Mouse (Mus musculus): ENCODE results near the gene Eif4enif1. TPM values are rescaled to one million over a fixed set of nuclear protein-coding genes. Genes with fewer than 3 reads are reported as not detected.

The Eif4enif1 gene
- total RNA-seq, 2 experiments from 2014 or later, result 86.4 to 156 TPM

- peak; percentile 12; the same call in 1 of the 2 replicates for ATAC-seq (replicated peaks; ENCODE audit: low FRiP score, low TSS enrichment, poor library complexity, severe bottlenecking)
These were observed 89.8 kb downstream of the Eif4enif1 start for GRCm38 (mm10) chr11:3292062-3292421.

- no peak for ATAC-seq (replicated peaks; ENCODE audit: low FRiP score, low TSS enrichment, poor library complexity, severe bottlenecking)
These were observed 90.6 kb downstream of the Eif4enif1 start for GRCm38 (mm10) chr11:3292711-3293249.

DNA sequence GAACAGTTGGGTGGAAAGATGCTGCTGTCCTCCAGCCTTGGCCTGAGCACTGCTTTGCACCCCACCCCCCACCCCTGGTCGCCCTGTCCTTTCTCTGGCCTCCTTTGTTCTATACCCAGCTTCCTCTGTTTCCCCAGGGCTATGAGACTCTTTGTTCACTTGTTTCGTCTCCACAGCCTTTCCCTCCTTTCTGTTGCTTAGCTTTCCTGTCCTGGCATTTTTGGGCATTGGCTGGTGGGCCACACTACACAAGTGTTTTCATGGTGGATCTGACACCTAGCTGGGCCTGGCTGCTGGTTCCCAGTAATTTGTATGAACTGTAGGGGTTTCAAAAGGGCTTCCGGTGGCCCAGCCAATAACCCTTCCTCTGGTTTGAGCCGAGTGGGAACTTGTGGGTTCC, 91.2 kb downstream of the Eif4enif1 start:
- no peak for ATAC-seq (replicated peaks; ENCODE audit: low FRiP score, low TSS enrichment, poor library complexity, severe bottlenecking)

Other genes with a start within 250 kb of the Eif4enif1 start
- gene Sfi1, start 8.9 kb upstream of the Eif4enif1 start, total RNA-seq (2014; fragmentation: Nextera tagmentation), result 28.6 and 31.4 TPM in 2 replicates
- 6.8 and 13.5 TPM in 2 replicates for gene Sfi1, start 8.9 kb upstream of the Eif4enif1 start, total RNA-seq (2017)
- gene Drg1, start 64.0 kb downstream of the Eif4enif1 start, total RNA-seq (2014; fragmentation: Nextera tagmentation), result 178 and 211 TPM in 2 replicates
- 230 and 276 TPM in 2 replicates for gene Drg1, start 64.0 kb downstream of the Eif4enif1 start, total RNA-seq (2017)
- 89.5 and 92.4 TPM in 2 replicates for gene Patz1, start 86.5 kb downstream of the Eif4enif1 start, total RNA-seq (2014; fragmentation: Nextera tagmentation)
- gene Patz1, start 86.5 kb downstream of the Eif4enif1 start, total RNA-seq (2017), result 64.2 and 78.3 TPM in 2 replicates
- gene Pik3ip1, start 128.0 kb downstream of the Eif4enif1 start, total RNA-seq (2014; fragmentation: Nextera tagmentation), result 8.3 and 20.5 TPM in 2 replicates
- gene Pik3ip1, start 128.0 kb downstream of the Eif4enif1 start, total RNA-seq (2017), result 17.5 and 28.1 TPM in 2 replicates
- gene Limk2, start 206.8 kb downstream of the Eif4enif1 start, total RNA-seq (2014; fragmentation: Nextera tagmentation), result 23.6 and 24.4 TPM in 2 replicates
- gene Limk2, start 206.8 kb downstream of the Eif4enif1 start, total RNA-seq (2017), result 15.8 and 24.5 TPM in 2 replicates
- 7.1 and 8.4 TPM in 2 replicates for gene Rnf185, start 250.0 kb downstream of the Eif4enif1 start, total RNA-seq (2014; fragmentation: Nextera tagmentation)
- gene Rnf185, start 250.0 kb downstream of the Eif4enif1 start, total RNA-seq (2017), result 3.0 and 4.6 TPM in 2 replicates